Mouse (Mus musculus) hindbrain, embryonic 12.5 days (tissue): Measurements from ENCODE around the gene Rbm20. TPM values are rescaled to one million over a fixed set of nuclear protein-coding genes. Genes with fewer than 3 reads are reported as not detected.

Source experiments
- ATAC-seq: fragments of 200-750 bp; cut with Nextera tagmentation; 2 replicates; pipeline ENCODE4 v1.8.0; 2017; ENCODE audit warnings: moderate TSS enrichment; ENCODE audit not compliant: low FRiP score
- H3K27ac ChIP-seq: fragments of 300-500 bp; sonication (generic); 2 replicates; pipeline ENCODE4 v1.5.1; 2016; ENCODE audit warnings: mild to moderate bottlenecking
- H3K27me3 ChIP-seq: fragments of 300-500 bp; sonication (generic); 2 replicates; pipeline ENCODE4 v1.6.1; 2016; ENCODE audit warnings: mild to moderate bottlenecking
- H3K36me3 ChIP-seq: fragments of 300-500 bp; sonication (generic); 2 replicates; pipeline ENCODE4 v1.6.1; 2016; ENCODE audit warnings: mild to moderate bottlenecking
- H3K4me1 ChIP-seq: fragments of 300-500 bp; sonication (generic); 2 replicates; pipeline ENCODE4 v1.6.1; 2016
- H3K4me2 ChIP-seq: fragments of 300-500 bp; sonication (generic); replicated peaks from 2 replicates; pipeline ENCODE4 v1.6.1; 2016; ENCODE audit warnings: mild to moderate bottlenecking
- H3K4me3 ChIP-seq: fragments of 300-500 bp; sonication (generic); 2 replicates; pipeline ENCODE4 v1.5.1; 2016; ENCODE audit warnings: mild to moderate bottlenecking
- H3K9ac ChIP-seq: fragments of 300-500 bp; sonication (generic); 2 replicates; pipeline ENCODE4 v1.6.1; 2016; ENCODE audit warnings: mild to moderate bottlenecking, moderate library complexity
- H3K9me3 ChIP-seq: fragments of 300-500 bp; sonication (generic); replicated peaks from 2 replicates; pipeline ENCODE4 v1.6.1; 2016; ENCODE audit warnings: mild to moderate bottlenecking
- WGBS: fragments of 180-500 bp; shearing (Covaris S2); methylation state at CpG from one replicate; pipeline ENCODE4 v1.1.7; 2016; 5-methylcytosine and 5-hydroxymethylcytosine counted together
- polyA plus RNA-seq: library from polyadenylated mRNA; unstranded; fragments of >200 nt; fragmentation: Nextera tagmentation; extraction: Ambion mirVana; gene quantifications from 2 replicates; pipeline ENCODE4 v1.2.1, GENCODE M21; 2016

Gene Rbm20
- polyA plus RNA-seq, 1 experiment from 2014 or later: 1.5 TPM

DNA sequence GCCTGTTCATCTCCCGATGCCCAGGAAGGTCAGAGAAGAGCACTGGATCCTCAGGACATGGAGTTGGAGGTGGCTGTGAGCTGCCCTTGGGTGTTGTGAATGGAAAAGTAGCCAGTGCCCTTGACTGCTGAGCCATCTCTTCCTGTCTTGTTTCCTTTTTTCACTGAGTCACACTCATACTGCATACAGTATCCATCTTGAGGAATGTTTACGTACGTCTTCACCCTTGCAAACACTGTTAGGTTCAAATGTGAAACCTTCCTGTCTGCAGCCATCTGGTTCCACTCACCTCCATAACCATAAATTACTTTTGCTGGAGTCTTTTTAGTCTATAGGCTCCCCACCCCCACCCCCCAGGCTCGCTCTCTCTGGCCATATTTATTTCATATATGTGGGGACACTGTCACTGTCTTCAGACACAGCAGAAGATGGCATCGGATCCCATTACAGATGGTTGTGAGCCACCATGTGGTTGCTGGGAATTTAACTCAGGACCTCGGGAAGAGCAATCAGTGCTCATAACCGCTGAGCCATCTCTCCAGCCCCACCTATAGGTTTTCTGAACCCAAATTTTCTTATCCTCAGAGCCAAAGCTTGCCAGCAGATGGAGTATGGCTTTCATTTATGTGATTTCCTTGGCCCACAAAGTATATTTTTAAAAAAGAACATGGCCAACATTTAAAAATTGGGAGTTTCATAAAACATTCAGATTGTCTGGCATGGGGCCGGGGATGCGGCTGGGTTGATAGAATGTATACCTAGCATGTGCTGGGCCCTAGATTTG is 51.0 kb downstream of the Rbm20 start:
- Histone ChIP-seq H3K27me3 (no peaks in the 10 kb centered on the region), H3K4me1 (peaks cover 7% of the 10 kb centered on the region), H3K4me3 (no peak overlapping the region), H3K4me2 (no peak overlapping the region), H3K36me3 (no peaks in the 10 kb centered on the region), H3K9me3 (no peaks in the 10 kb centered on the region), H3K27ac (no peak overlapping the region), H3K9ac (no peak overlapping the region)
- no peak for ATAC-seq
- 79% methylated on average over 9 of the region's 9 CpGs for WGBS

GRCm38 (mm10) chr19:53729919-53730318 is 52.8 kb downstream of the Rbm20 start:
- Histone ChIP-seq H3K27me3 (no peaks in the 10 kb centered on the region), H3K27ac (no peak overlapping the region), H3K9me3 (no peaks in the 10 kb centered on the region), H3K36me3 (no peaks in the 10 kb centered on the region), H3K4me1 (peaks cover 7% of the 10 kb centered on the region), H3K4me3 (no peak overlapping the region), H3K4me2 (no peak overlapping the region), H3K9ac (no peak overlapping the region)
- ATAC-seq: no peak
- 75% methylated on average over 10 of the region's 10 CpGs for WGBS

- 53% methylated on average over 8 of the region's 8 CpGs for WGBS
- Histone ChIP-seq H3K9me3 (no peaks in the 10 kb centered on the region), H3K9ac (0 out of 2 replicates have a peak overlapping the region, but pooled peaks have one; percentile 18), H3K4me3 (no peak overlapping the region), H3K4me2 (no peak overlapping the region), H3K4me1 (peaks cover 7% of the 10 kb centered on the region), H3K27me3 (no peaks in the 10 kb centered on the region), H3K36me3 (no peaks in the 10 kb centered on the region), H3K27ac (peak overlapping the region; percentile 35; the same call in 1 of the 2 replicates)
- ATAC-seq: no peak
These were observed 54.7 kb downstream of the Rbm20 start for GRCm38 (mm10) chr19:53731761-53732201.

GRCm38 (mm10) chr19:53734845-53735244 is 57.7 kb downstream of the Rbm20 start:
- no peak overlapping the region for H3K9ac ChIP-seq
- peaks cover 7% of the 10 kb centered on the region for H3K4me1 ChIP-seq
- H3K4me3 ChIP-seq: no peak overlapping the region
- 54% methylated on average over 5 of the region's 5 CpGs for WGBS
- H3K27me3 ChIP-seq: no peaks in the 10 kb centered on the region
- no peak overlapping the region for H3K4me2 ChIP-seq
- no peaks in the 10 kb centered on the region for H3K9me3 ChIP-seq
- H3K27ac ChIP-seq: no peak overlapping the region
- H3K36me3 ChIP-seq: no peaks in the 10 kb centered on the region
- no peak for ATAC-seq

DNA sequence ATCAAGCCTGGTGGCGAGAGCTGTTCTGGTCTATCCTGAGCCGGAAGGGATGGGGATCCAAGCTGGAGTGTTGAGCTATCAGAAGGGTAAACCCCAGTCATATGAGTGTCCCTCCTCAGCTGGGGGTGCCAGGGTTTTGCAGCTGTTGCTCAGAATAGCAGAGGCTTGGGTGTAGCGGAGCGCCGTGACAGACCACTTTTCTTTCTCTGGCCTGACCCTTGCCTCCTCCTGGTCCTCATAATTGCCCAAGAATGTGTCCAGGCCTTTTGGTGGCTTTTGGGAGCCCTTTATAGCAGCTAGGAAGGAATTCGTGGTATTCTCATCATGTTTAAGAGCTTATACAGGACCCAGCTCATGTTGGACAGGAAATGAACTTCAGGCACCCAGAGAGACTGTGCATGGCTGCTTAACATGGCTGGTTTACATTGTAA is 61.6 kb downstream of the Rbm20 start:
- Histone ChIP-seq H3K36me3 (no peaks in the 10 kb centered on the region), H3K4me2 (no peak overlapping the region), H3K9ac (no peak overlapping the region), H3K4me1 (no peaks in the 10 kb centered on the region), H3K27me3 (no peaks in the 10 kb centered on the region), H3K9me3 (no peaks in the 10 kb centered on the region), H3K27ac (no peak overlapping the region), H3K4me3 (no peak overlapping the region)
- ATAC-seq: no peak
- 58% methylated on average over 6 of the region's 6 CpGs for WGBS

DNA sequence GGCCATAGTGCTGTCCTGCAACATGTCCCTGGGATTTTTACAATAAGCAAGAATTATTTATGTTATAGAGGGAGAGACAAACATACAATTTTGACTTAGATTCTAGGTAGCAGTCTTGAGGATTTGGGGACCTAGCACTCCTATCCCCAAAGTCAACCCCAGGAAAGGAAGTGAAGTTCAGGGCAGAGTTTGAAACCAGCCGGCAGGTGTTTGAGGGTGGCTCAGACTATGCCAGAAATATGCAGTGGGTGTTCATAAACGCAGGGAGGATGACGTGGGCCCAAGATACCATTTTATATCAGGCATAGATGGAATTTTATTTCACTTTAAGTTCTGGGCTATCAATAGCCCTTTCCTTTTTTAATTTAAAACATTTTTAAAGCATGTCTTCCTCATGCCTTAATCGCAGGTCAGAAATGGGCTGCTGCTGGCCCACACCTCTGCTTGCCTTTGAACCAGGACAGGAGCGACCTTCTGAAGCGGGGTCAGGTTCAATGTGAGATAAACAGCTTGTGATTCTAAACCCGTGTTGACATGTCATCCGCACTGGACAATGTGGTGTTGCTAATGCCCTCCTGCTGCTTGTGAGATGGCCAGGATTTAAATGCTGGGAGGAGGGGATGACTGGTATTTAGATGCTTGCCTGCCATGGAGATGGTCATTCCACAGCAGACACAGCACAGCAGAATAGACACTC is 62.6 kb downstream of the Rbm20 start:
- Histone ChIP-seq H3K9me3 (no peaks in the 10 kb centered on the region), H3K4me1 (no peaks in the 10 kb centered on the region), H3K4me3 (no peak overlapping the region), H3K36me3 (no peaks in the 10 kb centered on the region), H3K27me3 (no peaks in the 10 kb centered on the region), H3K9ac (no peak overlapping the region), H3K4me2 (no peak overlapping the region), H3K27ac (no peak overlapping the region)
- no peak for ATAC-seq
- WGBS: 70% methylated on average over 8 of the region's 8 CpGs

DNA sequence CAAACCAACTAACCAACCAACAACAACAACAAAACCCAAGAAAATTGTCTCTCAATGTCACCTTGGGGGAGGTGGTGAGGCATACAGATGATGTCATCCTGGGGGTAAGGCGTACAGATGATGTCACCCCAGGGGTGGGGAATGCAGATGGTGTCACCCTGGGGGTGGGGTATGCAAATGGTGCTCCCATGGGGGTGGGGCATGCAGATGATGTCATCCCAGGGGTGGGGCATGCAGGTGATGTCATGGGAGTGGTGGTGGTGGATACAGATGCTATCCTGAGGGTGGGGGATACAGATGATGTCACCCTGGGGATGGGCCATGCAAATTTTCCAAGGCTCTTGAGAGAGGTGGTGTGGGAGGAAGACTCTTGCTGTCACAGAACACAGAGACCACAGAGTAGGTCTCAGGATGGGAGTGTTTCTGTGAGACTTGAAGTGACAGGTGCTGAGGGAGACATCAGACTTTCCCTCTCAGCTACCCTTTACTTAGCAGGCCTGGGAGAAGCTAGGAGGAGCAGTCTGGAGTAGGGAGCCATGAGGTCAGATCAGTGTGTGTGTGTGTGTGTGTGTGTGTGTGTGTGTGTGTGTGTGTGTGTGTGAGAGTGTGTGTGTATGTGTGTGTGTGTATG is 63.8 kb downstream of the Rbm20 start:
- no peak for ATAC-seq
- no peaks in the 10 kb centered on the region for H3K9me3 ChIP-seq
- H3K27ac ChIP-seq: no peak overlapping the region
- H3K36me3 ChIP-seq: no peaks in the 10 kb centered on the region
- 82% methylated on average over 1 of the region's 1 CpGs for WGBS
- H3K4me2 ChIP-seq: no peak overlapping the region
- H3K27me3 ChIP-seq: no peaks in the 10 kb centered on the region
- H3K4me1 ChIP-seq: no peaks in the 10 kb centered on the region
- H3K4me3 ChIP-seq: no peak overlapping the region
- H3K9ac ChIP-seq: no peak overlapping the region

DNA sequence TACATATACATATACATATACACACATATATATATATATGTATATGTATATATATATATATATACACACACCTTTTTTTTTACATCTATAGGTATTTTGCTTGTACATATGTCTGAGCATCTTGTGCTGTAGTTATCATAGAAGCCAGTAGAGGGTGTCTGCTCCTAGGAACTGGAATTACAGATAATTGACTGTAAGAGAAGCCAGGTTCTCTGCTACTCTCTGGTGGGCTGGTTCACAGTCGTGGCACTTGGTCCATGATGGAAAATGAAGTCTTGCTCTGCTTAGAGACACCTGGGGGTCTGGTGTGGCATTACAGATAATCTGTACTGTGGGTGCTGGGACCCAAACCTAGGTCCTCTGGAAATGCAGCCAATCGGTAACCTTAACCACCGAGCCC is 64.8 kb downstream of the Rbm20 start:
- H3K36me3 ChIP-seq: no peaks in the 10 kb centered on the region
- H3K4me1 ChIP-seq: no peaks in the 10 kb centered on the region

GRCm38 (mm10) chr19:53745354-53745753 is 68.2 kb downstream of the Rbm20 start:
- no peaks in the 10 kb centered on the region for H3K4me1 ChIP-seq
- H3K27me3 ChIP-seq: no peaks in the 10 kb centered on the region
- H3K27ac ChIP-seq: no peak overlapping the region
- H3K9me3 ChIP-seq: no peaks in the 10 kb centered on the region
- ATAC-seq: no peak
- H3K4me2 ChIP-seq: no peak overlapping the region
- 86% methylated on average over 3 of the region's 3 CpGs for WGBS
- H3K9ac ChIP-seq: no peak overlapping the region
- H3K4me3 ChIP-seq: no peak overlapping the region
- no peaks in the 10 kb centered on the region for H3K36me3 ChIP-seq

More for the DNA sequence above, 64.8 kb downstream of the Rbm20 start:
- H3K27ac ChIP-seq: no peak overlapping the region
- H3K27me3 ChIP-seq: no peaks in the 10 kb centered on the region
- H3K4me3 ChIP-seq: no peak overlapping the region
- H3K9me3 ChIP-seq: no peaks in the 10 kb centered on the region
- no peak for ATAC-seq
- no peak overlapping the region for H3K4me2 ChIP-seq
- WGBS: 69% methylated on average over 3 of the region's 3 CpGs
- H3K9ac ChIP-seq: no peak overlapping the region

DNA sequence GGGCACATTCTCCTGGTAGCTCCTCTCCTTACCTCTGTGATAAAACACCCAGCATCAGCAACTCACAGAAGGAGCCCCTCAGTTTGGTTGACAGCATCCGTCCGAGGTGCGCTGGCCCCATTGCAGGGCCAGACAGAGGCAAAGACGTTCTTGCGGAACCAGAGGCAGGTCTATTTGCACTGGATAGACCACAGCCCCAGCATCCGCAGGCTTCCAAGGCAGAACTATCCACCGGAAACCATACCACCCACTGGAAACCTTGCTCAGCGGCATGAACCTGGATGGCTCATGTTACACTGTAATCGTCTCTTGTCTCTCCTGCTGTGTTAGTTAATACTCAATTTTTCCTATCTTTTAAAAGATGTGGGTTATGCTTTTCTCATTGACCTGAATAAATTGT is 69.0 kb downstream of the Rbm20 start:
- Histone ChIP-seq H3K27me3 (no peaks in the 10 kb centered on the region), H3K4me3 (no peak overlapping the region), H3K4me2 (no peak overlapping the region), H3K36me3 (no peaks in the 10 kb centered on the region), H3K27ac (no peak overlapping the region), H3K9ac (no peak overlapping the region), H3K4me1 (no peaks in the 10 kb centered on the region), H3K9me3 (no peaks in the 10 kb centered on the region)
- WGBS: 70% methylated on average over 9 of the region's 9 CpGs
- no peak for ATAC-seq

DNA sequence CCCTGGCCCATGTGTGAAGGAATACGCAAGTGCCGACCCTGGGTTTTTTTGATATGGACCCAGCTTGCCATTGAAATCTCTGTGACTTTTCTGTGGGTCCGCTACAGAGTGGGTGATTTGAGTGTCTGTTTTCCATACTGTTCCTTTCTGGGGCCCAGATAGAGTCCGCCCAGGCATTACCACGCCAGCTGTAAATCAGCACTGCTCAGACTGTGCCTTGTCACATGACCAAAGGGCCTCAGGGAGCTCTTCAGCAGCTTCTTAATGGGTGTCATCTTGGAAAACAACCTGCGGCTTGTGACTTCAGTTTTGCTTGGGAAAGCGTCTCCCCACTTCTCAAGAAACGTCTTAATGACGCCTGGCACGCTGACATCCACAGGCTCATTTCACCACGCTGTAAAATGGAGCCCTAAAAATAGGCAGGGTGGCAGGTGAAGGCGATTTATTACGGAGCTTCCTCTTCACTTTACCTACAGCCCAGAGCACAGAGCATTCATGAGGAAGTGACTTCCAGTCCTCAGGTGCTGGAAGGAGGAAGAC is 71.2 kb downstream of the Rbm20 start:
- no peaks in the 10 kb centered on the region for H3K4me1 ChIP-seq
- no peak overlapping the region for H3K4me2 ChIP-seq
- no peak overlapping the region for H3K9ac ChIP-seq
- 89% methylated on average over 13 of the region's 13 CpGs for WGBS
- no peak overlapping the region for H3K27ac ChIP-seq
- H3K36me3 ChIP-seq: no peaks in the 10 kb centered on the region
- no peaks in the 10 kb centered on the region for H3K9me3 ChIP-seq
- H3K4me3 ChIP-seq: no peak overlapping the region
- ATAC-seq: no peak
- H3K27me3 ChIP-seq: no peaks in the 10 kb centered on the region

GRCm38 (mm10) chr19:53749326-53749725 is 72.2 kb downstream of the Rbm20 start:
- Histone ChIP-seq H3K36me3 (no peaks in the 10 kb centered on the region), H3K9ac (no peak overlapping the region), H3K4me3 (no peak overlapping the region), H3K27ac (no peak overlapping the region), H3K9me3 (no peaks in the 10 kb centered on the region), H3K27me3 (no peaks in the 10 kb centered on the region), H3K4me1 (no peaks in the 10 kb centered on the region), H3K4me2 (no peak overlapping the region)
- WGBS: 94% methylated on average over 8 of the region's 8 CpGs
- no peak for ATAC-seq
